Mouse (Mus musculus) common myeloid progenitor, adult 5-6 weeks (primary cell): ENCODE measurements around the gene Fuz. TPM values are rescaled to one million over a fixed set of nuclear protein-coding genes. Genes with fewer than 3 reads are reported as not detected.

ENCODE experiments used
- ATAC-seq: replicated peaks from 2 replicates; pipeline ENCODE4 v1.8.0; 2016; ENCODE audit warnings: low read depth, mild to moderate bottlenecking, moderate TSS enrichment, inconsistent platforms; ENCODE audit not compliant: poor library complexity, severe bottlenecking
- total RNA-seq: library from RNA; stranded (forward); fragments of 200-1000, 187-1606 nt; gene quantifications from 2 replicates; pipeline ENCODE4 v1.2.3, GENCODE M21; 2017

Fuz gene
- total RNA-seq, result 14.7 and 28.1 TPM in 2 replicates

GRCm38 (mm10) chr7:44895593-44896434, at the start of gene Fuz:
Gene Fuz, plus strand, starts transcription at chr7:44896079.
- ATAC-seq, result peak; percentile 79

- ATAC-seq, result no peak
Observed at GRCm38 (mm10) chr7:44846804-44847203, 49.1 kb upstream of the Fuz start.

GRCm38 (mm10) chr7:44847772-44848171, 48.1 kb upstream of the Fuz start:
- no peak for ATAC-seq

- peak; percentile 75 for ATAC-seq
Observed at GRCm38 (mm10) chr7:44848561-44849415, 47.1 kb upstream of the Fuz start, which contains the start of the genes Akt1s1 and Tbc1d17. Gene Akt1s1, plus strand, starts transcription at chr7:44848991. Gene Tbc1d17, minus strand, starts transcription at chr7:44849079.

GRCm38 (mm10) chr7:44849416-44850111, 46.3 kb upstream of the Fuz start:
- ATAC-seq, result peak; percentile 48

- no peak for ATAC-seq
Observed at GRCm38 (mm10) chr7:44850146-44850545, 45.7 kb upstream of the Fuz start.

GRCm38 (mm10) chr7:44850789-44851624, 44.9 kb upstream of the Fuz start:
- ATAC-seq, result no peak

GRCm38 (mm10) chr7:44851625-44852234, 44.1 kb upstream of the Fuz start:
- no peak for ATAC-seq

GRCm38 (mm10) chr7:44852259-44853027, 43.4 kb upstream of the Fuz start:
- ATAC-seq, result no peak

- no peak for ATAC-seq
Observed at GRCm38 (mm10) chr7:44853065-44853464, 42.8 kb upstream of the Fuz start.

- no peak for ATAC-seq
Observed at GRCm38 (mm10) chr7:44853596-44854355, 42.1 kb upstream of the Fuz start.

- ATAC-seq, result peak; percentile 42
Observed at GRCm38 (mm10) chr7:44854356-44855031, 41.4 kb upstream of the Fuz start.

GRCm38 (mm10) chr7:44855036-44855435, 40.8 kb upstream of the Fuz start:
- no peak for ATAC-seq

- peak; percentile 15; the same call in 1 of the 2 replicates for ATAC-seq
Observed at GRCm38 (mm10) chr7:44856265-44856916, 39.5 kb upstream of the Fuz start.

GRCm38 (mm10) chr7:44857042-44857552, 38.8 kb upstream of the Fuz start, which contains the start of gene Pnkp:
Gene Pnkp, plus strand, starts transcription at chr7:44857139.
- ATAC-seq, result peak; percentile 55

- ATAC-seq, result 0 out of 2 replicates have a peak, but pooled peaks have one; percentile 21
Observed at GRCm38 (mm10) chr7:44857905-44858304, 38.0 kb upstream of the Fuz start.
